Mouse (Mus musculus) bone marrow, adult 2 months (tissue): ENCODE data around the gene Rab11b. TPM values are rescaled to one million over a fixed set of nuclear protein-coding genes. Genes with fewer than 3 reads are reported as not detected.

Experiments
- H3K27ac ChIP-seq: fragments of 200-500 bp; 2 replicates; pipeline ENCODE4 v1.5.1; 2012; ENCODE audit warnings: low read depth, mild to moderate bottlenecking, control low read depth, inconsistent platforms, low read length; ENCODE audit not compliant: control insufficient read depth, poor library complexity, insufficient read depth
- H3K4me1 ChIP-seq: fragments of 200-500 bp; 2 replicates; pipeline ENCODE4 v1.6.1; 2011; ENCODE audit warnings: low read length; ENCODE audit not compliant: control insufficient read depth, insufficient read depth
- H3K4me3 ChIP-seq: fragments of 200-500 bp; replicated peaks from 2 replicates; pipeline ENCODE3; 2011; ENCODE audit warnings: mild to moderate bottlenecking, low read depth, low read length, control low read depth; ENCODE audit not compliant: control insufficient read depth
- CTCF ChIP-seq: fragments of 200-500 bp; IDR thresholded peaks from 2 replicates; pipeline ENCODE4 v1.5.1; 2011; ENCODE audit warnings: low read length, control low read depth; ENCODE audit not compliant: control insufficient read depth, insufficient read depth
- POLR2A ChIP-seq: fragments of 200-500 bp; IDR thresholded peaks from 2 replicates; pipeline ENCODE4 v1.6.1; 2011; ENCODE audit warnings: low read depth, mild to moderate bottlenecking, control low read depth, low read length, borderline replicate concordance; ENCODE audit not compliant: control insufficient read depth
- WGBS: fragments of 180-500 bp; shearing (Covaris S2); methylation state at CpG from one replicate; pipeline ENCODE4 v1.1.7; 2018; 5-methylcytosine and 5-hydroxymethylcytosine counted together
- polyA plus RNA-seq: library from polyadenylated mRNA; stranded (reverse); fragments of >200 nt; gene quantifications from 2 replicates; pipeline ENCODE4 v1.2.4, GENCODE M21; 2011; ENCODE audit warnings: low replicate concordance; ENCODE audit not compliant: missing spikeins, insufficient read depth, insufficient read length

Rab11b gene
- polyA plus RNA-seq, 1 experiment = 45.8 TPM

GRCm38 (mm10) chr17:33717982-33718381, 42.3 kb downstream of the Rab11b start:
- peak overlapping the region; percentile 39 for H3K27ac ChIP-seq
- peak overlapping the region; percentile 84 for H3K4me3 ChIP-seq
- whole genome bisulfite sequencing = 7% methylated on average over 8 of the region's 8 CpGs
- no peaks in the 10 kb centered on the region for H3K4me1 ChIP-seq
- TF ChIP-seq POLR2A (no peak), CTCF (no peak)

DNA sequence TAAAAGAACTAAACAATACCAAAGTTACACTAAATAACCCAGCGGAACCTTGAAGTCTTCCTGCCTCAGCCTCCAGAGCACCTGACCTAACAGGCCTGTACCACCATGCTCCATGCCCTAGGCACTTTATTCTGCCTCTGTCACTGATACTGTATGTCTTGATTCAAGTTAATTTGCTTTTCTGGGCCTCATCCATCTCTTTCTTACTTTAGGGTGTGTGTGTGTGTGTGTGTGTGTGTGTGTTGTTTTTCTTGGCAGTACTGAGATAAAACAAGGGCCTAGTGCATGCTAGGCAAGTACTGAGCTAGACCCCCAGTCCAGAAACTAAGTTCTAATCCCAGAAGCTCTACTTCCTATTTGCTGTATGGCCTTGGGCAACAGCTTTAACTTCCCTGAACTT, 43.1 kb downstream of the Rab11b start:
- Histone ChIP-seq H3K4me1 (no peaks in the 10 kb centered on the region), H3K27ac (peak overlapping the region; percentile 38; the same call in 1 of the 2 replicates), H3K4me3 (peak overlapping the region; percentile 63)
- 88% methylated on average over 1 of the region's 1 CpGs for WGBS
- TF ChIP-seq CTCF = no peak

DNA sequence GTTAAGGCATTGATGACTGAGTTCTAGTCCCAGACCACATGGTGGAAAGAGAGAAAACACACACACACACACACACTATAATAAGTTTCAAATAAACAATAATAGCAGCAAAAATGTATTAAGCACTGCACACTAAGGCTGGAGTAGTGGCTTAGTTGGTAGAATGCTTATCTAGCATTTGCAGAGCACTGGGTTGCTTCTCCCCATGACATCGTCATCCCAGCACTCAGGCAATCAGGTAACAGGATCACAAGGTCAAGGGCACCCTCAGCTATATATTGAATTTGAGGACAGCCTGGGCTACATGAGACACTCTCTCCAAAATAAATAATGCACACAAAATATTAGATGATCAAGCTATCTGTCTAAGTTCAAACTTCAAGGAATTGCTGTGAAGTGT, 45.6 kb downstream of the Rab11b start:
- peak overlapping the region; percentile 62 for H3K27ac ChIP-seq
- TF ChIP-seq POLR2A (no peak), CTCF (no peak)
- no peak overlapping the region for H3K4me3 ChIP-seq
- H3K4me1 ChIP-seq = no peaks in the 10 kb centered on the region; the same call in 1 of the 2 replicates
- 68% methylated on average over 1 of the region's 1 CpGs for WGBS

DNA sequence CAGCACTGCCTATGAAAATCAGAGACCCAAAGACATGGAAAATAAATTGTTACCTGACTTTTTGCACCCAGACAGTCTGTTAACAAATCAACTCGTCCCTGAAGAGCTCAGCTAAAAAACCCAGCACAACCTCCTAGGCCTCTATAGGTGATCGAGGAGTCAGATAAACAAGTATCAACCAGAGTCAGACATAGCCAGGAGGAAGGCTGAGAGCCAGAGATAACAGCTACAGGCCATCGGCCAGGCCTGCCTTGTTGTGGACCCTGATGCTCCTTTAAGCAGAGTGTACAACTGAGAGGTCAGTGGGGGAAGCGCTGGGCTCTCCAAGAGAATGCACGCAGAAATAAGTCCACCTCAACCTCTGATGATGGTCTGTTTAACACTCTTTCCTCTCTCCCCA, 47.1 kb downstream of the Rab11b start:
- Histone ChIP-seq H3K4me3 (peak overlapping the region; percentile 48), H3K4me1 (no peaks in the 10 kb centered on the region; the same call in 1 of the 2 replicates), H3K27ac (peak overlapping the region; percentile 46)
- TF ChIP-seq CTCF (no peak), POLR2A (peak; percentile 15; the same call in 1 of the 2 replicates)
- WGBS = 41% methylated on average over 5 of the region's 5 CpGs

- Histone ChIP-seq H3K4me1 (no peaks in the 10 kb centered on the region; the same call in 1 of the 2 replicates), H3K4me3 (no peak overlapping the region), H3K27ac (no peak overlapping the region)
- WGBS = 92% methylated on average over 3 of the region's 3 CpGs
- TF ChIP-seq POLR2A = no peak
- no peak for TF ChIP-seq CTCF
Measured at GRCm38 (mm10) chr17:33709834-33710233, 50.5 kb downstream of the Rab11b start.

GRCm38 (mm10) chr17:33703091-33703490, 57.2 kb downstream of the Rab11b start:
- no peak overlapping the region for H3K4me3 ChIP-seq
- no peak overlapping the region for H3K27ac ChIP-seq
- TF ChIP-seq POLR2A = no peak
- 95% methylated on average over 9 of the region's 9 CpGs for WGBS
- H3K4me1 ChIP-seq = no peaks in the 10 kb centered on the region

GRCm38 (mm10) chr17:33702178-33702577, 58.2 kb downstream of the Rab11b start:
- WGBS = 44% methylated on average over 1 of the region's 1 CpGs
- Histone ChIP-seq H3K27ac (no peak overlapping the region), H3K4me3 (no peak overlapping the region), H3K4me1 (no peaks in the 10 kb centered on the region)
- TF ChIP-seq CTCF (no peak), POLR2A (no peak)

GRCm38 (mm10) chr17:33695471-33695870, 64.9 kb downstream of the Rab11b start:
- no peak overlapping the region for H3K27ac ChIP-seq
- WGBS = 93% methylated on average over 1 of the region's 1 CpGs
- TF ChIP-seq CTCF (no peak), POLR2A (no peak)
- H3K4me1 ChIP-seq = no peaks in the 10 kb centered on the region
- H3K4me3 ChIP-seq = no peak overlapping the region

Other genes starting within 250 kb of the Rab11b start
- 20.2 and 37.3 TPM in 2 replicates for gene Adamts10, start 236.3 kb downstream of the Rab11b start, polyA plus RNA-seq
- gene Myo1f, start 204.8 kb downstream of the Rab11b start, polyA plus RNA-seq = 34.6 and 68.8 TPM in 2 replicates
- gene Zfp414, start 131.4 kb downstream of the Rab11b start, polyA plus RNA-seq = 24.6 and 41.4 TPM in 2 replicates
- gene Pram1, start 122.5 kb downstream of the Rab11b start, polyA plus RNA-seq = 47.2 and 93.2 TPM in 2 replicates
- gene Hnrnpm, start 73.7 kb downstream of the Rab11b start, polyA plus RNA-seq = 839 and 1,378 TPM in 2 replicates
- 227 and 290 TPM in 2 replicates for gene March2, start 41.9 kb downstream of the Rab11b start, polyA plus RNA-seq
- 3.4 and 7.4 TPM in 2 replicates for gene Angptl4, start 21.3 kb upstream of the Rab11b start, polyA plus RNA-seq
- gene Kank3, start 50.0 kb upstream of the Rab11b start, polyA plus RNA-seq = 23.0 and 52.7 TPM in 2 replicates
- 900 and 1,879 TPM in 2 replicates for gene Rps28, start 64.0 kb upstream of the Rab11b start, polyA plus RNA-seq
- gene Ndufa7, start 64.0 kb upstream of the Rab11b start, polyA plus RNA-seq = 68.0 and 157 TPM in 2 replicates
- gene Cd320, start 82.6 kb upstream of the Rab11b start, polyA plus RNA-seq = 2.8 and 4.6 TPM in 2 replicates
- gene Gm7029, start 113.3 kb upstream of the Rab11b start, polyA plus RNA-seq = not detected in 2 replicates
- 358 and 477 TPM in 2 replicates for gene Kifc1, start 130.1 kb upstream of the Rab11b start, polyA plus RNA-seq
- gene Platr17, start 144.6 kb upstream of the Rab11b start, polyA plus RNA-seq = 1.2 and 1.9 TPM in 2 replicates
- 26.4 and 42.3 TPM in 2 replicates for gene Daxx, start 148.9 kb upstream of the Rab11b start, polyA plus RNA-seq
- 75.8 and 87.3 TPM in 2 replicates for gene Tapbp, start 155.4 kb upstream of the Rab11b start, polyA plus RNA-seq
- gene Zbtb22, start 155.4 kb upstream of the Rab11b start, polyA plus RNA-seq = 21.2 and 26.3 TPM in 2 replicates
- gene Rgl2, start 169.0 kb upstream of the Rab11b start, polyA plus RNA-seq = 91.8 and 173 TPM in 2 replicates
- 75.9 and 89.6 TPM in 2 replicates for gene Pfdn6, start 179.8 kb upstream of the Rab11b start, polyA plus RNA-seq
- gene Wdr46, start 180.1 kb upstream of the Rab11b start, polyA plus RNA-seq = 20.4 and 21.4 TPM in 2 replicates
- 1.9 and 4.1 TPM in 2 replicates for gene B3galt4, start 191.0 kb upstream of the Rab11b start, polyA plus RNA-seq
- 13.7 and 23.1 TPM in 2 replicates for gene Vps52, start 195.3 kb upstream of the Rab11b start, polyA plus RNA-seq
- 1,108 and 1,335 TPM in 2 replicates for gene Rps18, start 195.5 kb upstream of the Rab11b start, polyA plus RNA-seq
- gene H2-K1, start 239.8 kb upstream of the Rab11b start, polyA plus RNA-seq = 698 and 1,240 TPM in 2 replicates